17 mouse cellular contexts compared by ENCODE assay signal in the genomic region with DNA sequence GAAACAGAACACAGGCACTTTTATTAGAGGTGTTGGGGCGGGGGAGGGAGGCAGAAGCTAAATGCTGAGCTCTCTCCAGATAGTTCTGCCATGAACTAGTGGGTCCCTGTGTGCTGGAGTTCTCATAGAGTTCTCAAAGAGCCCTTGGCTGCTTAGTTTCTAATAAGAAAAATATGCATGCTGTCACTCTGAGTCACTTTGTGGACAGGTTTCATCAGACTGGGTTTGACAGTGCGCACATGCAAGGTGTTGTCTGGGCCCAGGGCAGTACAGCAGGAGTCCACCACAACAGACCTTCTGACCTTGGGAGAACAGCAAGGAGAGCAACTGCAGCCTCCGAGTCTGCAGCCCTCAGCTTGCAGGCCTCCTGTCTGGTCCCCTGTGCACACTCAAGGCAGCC.
"Had no signal": no experiment of that assay in that cellular context is flagged by ENCODE, and none has a peak within 500 bp of the region (broad histone marks: within the 10 kb centered on the region; RNA-seq: fewer than 3 reads in every experiment).

No protein-coding gene starts in this region.

- H3K4me3 ChIP-seq: layer of hippocampus, adult 2 months; liver, embryonic 13.5 days; lung, embryonic 15.5 days; megakaryocyte, embryonic 14.5 days; midbrain, embryonic 15.5 days; neural tube, embryonic 15.5 days had no signal

- H3K9ac ChIP-seq: liver, embryonic 13.5 days; liver, postnatal 0 days; lung, embryonic 15.5 days; midbrain, embryonic 15.5 days; neural tube, embryonic 15.5 days had no signal

- H3K27ac ChIP-seq: kidney, postnatal 0 days; layer of hippocampus, adult 2 months; liver, embryonic 13.5 days; lung, embryonic 15.5 days; macrophage; midbrain, embryonic 15.5 days; neural tube, embryonic 15.5 days had no signal

- H3K9me3 ChIP-seq: liver, embryonic 13.5 days; lung, embryonic 15.5 days; megakaryocyte, embryonic 14.5 days; midbrain, embryonic 15.5 days; neural tube, embryonic 15.5 days had no signal

- DNase-seq: kidney, adult 9 months; kidney, postnatal 36 days; liver; liver, embryonic 13.5 days; liver, postnatal 0 days; lung, postnatal 14 days; right cerebral cortex, adult 18-20 months; right cerebral cortex, postnatal 25 days; thymus, postnatal 14 days had no signal

- H3K4me2 ChIP-seq: liver, embryonic 13.5 days; lung, embryonic 15.5 days; midbrain, embryonic 11.5 days; midbrain, embryonic 15.5 days; neural tube, embryonic 15.5 days had no signal

- H3K4me1 ChIP-seq: liver, embryonic 13.5 days; lung, embryonic 15.5 days; midbrain, embryonic 15.5 days; neural tube, embryonic 15.5 days had no signal

- ATAC-seq: liver, postnatal 0 days; midbrain, embryonic 15.5 days had no signal

- H3K27me3 ChIP-seq: liver, embryonic 13.5 days; lung, embryonic 15.5 days; midbrain, embryonic 15.5 days; neural tube, embryonic 15.5 days had no signal
